Mouse (Mus musculus) hematopoietic multipotent progenitor cell, adult 10-12 weeks (in vitro differentiated cells): ENCODE data around the gene Myo1d. TPM values are rescaled to one million over a fixed set of nuclear protein-coding genes. Genes with fewer than 3 reads are reported as not detected.

Experiments
- polyA plus RNA-seq: library from polyadenylated mRNA; stranded (reverse); fragments of >175 nt; gene quantifications from 2 replicates; pipeline ENCODE4 v1.2.3, GENCODE M21; 2012; ENCODE audit warnings: low replicate concordance

The Myo1d gene
- 3.1 and 6.7 TPM in 2 replicates for polyA plus RNA-seq

GRCm38 (mm10) chr11:80779527-80780344 is at the start of gene Myo1d:
Gene Myo1d, minus strand, starts transcription at chr11:80780025.

DNA sequence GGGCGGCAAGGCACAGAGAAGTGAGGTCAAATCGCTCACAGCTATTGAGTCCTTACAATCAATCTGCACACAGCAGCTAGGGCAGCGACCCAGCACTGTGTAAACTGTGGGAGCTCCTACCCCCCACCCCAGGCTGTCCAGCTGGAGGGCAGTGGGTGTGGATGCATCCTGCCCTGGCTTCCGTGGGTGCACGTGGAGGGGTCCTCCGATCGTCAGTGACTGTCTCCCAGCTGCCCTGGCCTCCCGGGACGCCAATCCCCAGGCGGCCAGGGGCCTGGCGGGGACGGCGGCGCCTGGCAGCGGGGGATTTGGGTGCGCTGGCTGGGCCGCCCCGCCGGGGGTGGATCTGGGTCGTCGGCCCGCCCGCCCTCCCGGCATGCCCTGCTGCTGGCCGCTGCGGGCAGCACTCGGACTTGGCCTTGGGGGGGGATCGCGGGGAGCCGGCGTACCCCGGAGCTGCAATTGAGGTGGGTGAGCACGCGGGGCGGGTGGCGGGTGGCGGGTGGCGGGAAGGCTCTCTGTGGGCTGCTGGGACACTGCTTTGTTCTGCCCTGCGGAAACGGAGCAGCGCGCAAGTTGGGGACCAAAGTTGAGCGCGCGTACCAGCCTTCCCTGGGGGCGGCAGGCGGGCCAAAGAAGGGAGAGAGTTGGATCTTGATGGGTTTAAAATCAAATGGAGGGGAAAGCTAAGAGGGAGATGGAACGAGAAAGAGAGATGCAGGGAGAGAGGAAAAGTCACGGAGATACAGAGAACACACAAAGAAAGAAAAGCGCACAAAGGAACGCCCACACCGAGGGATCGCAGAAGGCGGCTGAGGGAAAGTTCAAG is 30.4 kb upstream of the Myo1d start, which contains the start of gene Tmem98:
Gene Tmem98, plus strand, starts transcription at position 183 of the 829 bp plus-strand sequence.

GRCm38 (mm10) chr11:80476222-80477189 is 303.3 kb downstream of the Myo1d start, which contains the start of gene Cdk5r1:
Gene Cdk5r1, plus strand, starts transcription at chr11:80477023.

Other genes with a start within 250 kb of the Myo1d start
- 0.22 TPM in 1 of 2 replicates, not detected in the other for gene Tmem98, start 30.1 kb upstream of the Myo1d start, polyA plus RNA-seq
- gene Spaca3, start 78.3 kb upstream of the Myo1d start, polyA plus RNA-seq = not detected in 2 replicates